Mouse (Mus musculus) olfactory bulb, adult 2 months (tissue): ENCODE data around the gene Rasgrp3.

ENCODE experiments used
- CTCF ChIP-seq: fragments of 200-500 bp; IDR thresholded peaks from 2 replicates; pipeline ENCODE4 v1.5.1; 2012; ENCODE audit warnings: low read depth, mild to moderate bottlenecking, low read length, moderate library complexity; ENCODE audit not compliant: insufficient read depth
- POLR2A ChIP-seq: fragments of 200-500 bp; IDR thresholded peaks from 2 replicates; pipeline ENCODE4 v1.6.1; 2012; ENCODE audit warnings: mild to moderate bottlenecking, low read depth, low read length, moderate library complexity; ENCODE audit not compliant: insufficient read depth

DNA sequence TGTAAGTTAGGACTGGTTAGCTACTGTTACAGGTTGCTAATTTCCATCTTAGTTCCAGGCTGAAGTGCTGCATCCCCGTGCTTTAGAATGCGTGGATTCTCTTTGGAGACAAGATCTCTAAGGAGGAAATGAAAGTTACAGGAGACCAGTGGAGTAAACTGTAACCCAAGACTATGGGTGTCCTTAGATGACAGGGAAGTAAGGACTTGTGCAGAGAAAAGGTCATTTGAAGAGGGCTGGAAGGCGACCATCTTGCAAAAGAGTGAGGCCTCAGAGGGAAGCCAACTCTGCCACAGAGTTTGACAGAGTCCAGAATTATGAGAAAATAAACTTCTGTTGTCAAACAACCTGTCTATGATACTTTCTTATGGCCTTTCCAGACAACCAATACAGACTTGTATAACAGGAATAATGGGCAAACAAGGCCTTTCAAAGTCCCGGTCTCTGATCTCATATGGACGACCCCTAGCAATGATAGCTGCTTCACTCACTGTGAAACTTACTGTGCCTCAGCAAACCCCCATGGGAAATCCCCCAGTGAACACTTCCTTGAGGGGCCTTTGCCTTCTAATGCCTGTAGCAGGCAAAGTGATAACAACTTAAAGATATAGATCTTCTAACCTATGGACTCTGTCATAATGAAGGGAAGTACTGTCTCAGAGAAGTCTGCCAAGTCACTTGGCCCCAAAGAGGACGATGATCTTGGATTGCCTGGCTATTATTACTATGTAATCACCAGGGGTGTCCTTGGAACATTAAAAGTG lies 44.1 kb upstream of the Rasgrp3 start:
- no peak for TF ChIP-seq CTCF
- no peak for TF ChIP-seq POLR2A
